ENCODE assay signal across 10 mouse cellular contexts in the genomic region with DNA sequence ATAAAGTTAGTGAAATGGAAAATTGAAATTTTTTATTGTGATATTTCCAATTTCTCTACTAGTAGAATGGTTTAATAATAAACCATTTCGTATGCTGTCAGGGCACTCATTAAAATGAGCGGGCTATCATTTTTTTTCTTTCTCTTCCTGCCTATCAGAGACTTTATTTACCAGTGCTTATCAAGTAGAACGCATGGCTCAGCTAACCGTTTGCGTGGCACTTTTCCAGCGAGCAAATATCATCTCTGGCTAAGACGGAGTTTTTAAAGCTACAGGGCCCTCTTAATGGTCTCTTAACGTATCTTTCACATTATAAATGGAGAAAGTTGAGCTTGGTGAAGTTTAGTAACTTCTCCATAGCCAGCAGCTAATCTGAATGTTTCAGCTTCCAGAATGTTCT. TPM values are rescaled to one million over a fixed set of nuclear protein-coding genes. Genes with fewer than 3 reads are reported as not detected.
DNase-seq lines count a peak whose midpoint lies in the region; ATAC-seq and TF ChIP-seq lines count a peak whose summit lies in the region.
"Had no signal": no experiment of that assay in that cellular context is flagged by ENCODE, and none has a peak within 500 bp of the region (broad histone marks: within the 10 kb centered on the region; RNA-seq: fewer than 3 reads in every experiment).

No protein-coding gene starts in this region.

- peaks cover 9% of the 10 kb centered on the region; the same call in 1 of the 2 replicates for H3K4me1 ChIP-seq in intestine, embryonic 14.5 days (replicated peaks; ENCODE audit: control insufficient read depth, insufficient read depth, low read length)
- H3K4me1 ChIP-seq in intestine, postnatal 0 days (replicated peaks; ENCODE audit: control insufficient read depth, insufficient read depth, low read length), result no peaks in the 10 kb centered on the region
- no peaks in the 10 kb centered on the region for H3K4me1 ChIP-seq in embryonic fibroblast, embryonic 13.5 days (ENCODE audit: control insufficient read depth, insufficient read depth, low read length)
- H3K4me1 ChIP-seq in heart, embryonic 16.5 days (ENCODE audit: control insufficient read depth, insufficient read depth, low read length), result peaks cover 9% of the 10 kb centered on the region
- H3K4me1 ChIP-seq in lung, embryonic 16.5 days (replicated peaks; ENCODE audit: control insufficient read depth, insufficient read depth, low read length), result peaks cover 16% of the 10 kb centered on the region; the same call in 1 of the 2 replicates

- no peak for DNase-seq in intestine, embryonic 14.5 days (ENCODE audit: low spot score)
- no peak for DNase-seq in right cerebral cortex, postnatal 4 days
- no peak for DNase-seq in spleen, adult 12 weeks (ENCODE audit: low spot score)
- DNase-seq in right cerebral cortex, postnatal 10 days (ENCODE audit: low spot score in 2 of 2), result no peak
- DNase-seq: layer of hippocampus, postnatal 36 days had no signal

- H3K4me3 ChIP-seq in intestine, embryonic 14.5 days (ENCODE audit: low read depth, low read length), result no peak overlapping the region
- no peak overlapping the region for H3K4me3 ChIP-seq in intestine, postnatal 0 days (ENCODE audit: low read depth, low read length)
- H3K4me3 ChIP-seq in embryonic fibroblast, embryonic 13.5 days (ENCODE audit: insufficient read depth, low read length), result no peak overlapping the region
- H3K4me3 ChIP-seq in heart, embryonic 16.5 days (ENCODE audit: low read length), result peak overlapping the region; percentile 24; the same call in 1 of the 2 replicates
- no peak overlapping the region for H3K4me3 ChIP-seq in lung, embryonic 16.5 days (ENCODE audit: low read length)
- H3K4me3 ChIP-seq: megakaryocyte, embryonic 14.5 days had no signal

- peaks cover 3% of the 10 kb centered on the region; the same call in 1 of the 2 replicates for H3K9me3 ChIP-seq in intestine, embryonic 14.5 days (ENCODE audit: control insufficient read depth, low read length)
- H3K9me3 ChIP-seq in intestine, postnatal 0 days (ENCODE audit: control insufficient read depth), result no peaks in the 10 kb centered on the region
- 0 out of 2 replicates have a peak, but pooled peaks cover 3% of the 10 kb centered on the region for H3K9me3 ChIP-seq in heart, embryonic 16.5 days (replicated peaks; ENCODE audit: control insufficient read depth, low read length)
- no peaks in the 10 kb centered on the region for H3K9me3 ChIP-seq in lung, embryonic 16.5 days (ENCODE audit: control insufficient read depth, low read length)

- H3K9ac ChIP-seq in intestine, embryonic 14.5 days (ENCODE audit: low read length), result no peak overlapping the region
- H3K9ac ChIP-seq in intestine, postnatal 0 days (ENCODE audit: low read depth, low read length), result no peak overlapping the region
- H3K9ac ChIP-seq in heart, embryonic 16.5 days (ENCODE audit: low read length), result no peak overlapping the region
- H3K9ac ChIP-seq in lung, embryonic 16.5 days (ENCODE audit: low read length), result no peak overlapping the region

- H3K36me3 ChIP-seq in intestine, embryonic 14.5 days (ENCODE audit: control insufficient read depth, insufficient read depth, low read length), result no peaks in the 10 kb centered on the region
- H3K36me3 ChIP-seq in intestine, postnatal 0 days (ENCODE audit: control insufficient read depth, insufficient read depth), result no peaks in the 10 kb centered on the region
- H3K36me3 ChIP-seq in heart, embryonic 16.5 days (ENCODE audit: control insufficient read depth, insufficient read depth), result no peaks in the 10 kb centered on the region
- no peaks in the 10 kb centered on the region for H3K36me3 ChIP-seq in lung, embryonic 16.5 days (ENCODE audit: control insufficient read depth, insufficient read depth, low read length)

- 25% methylated on average over 8 of the region's 8 CpGs for WGBS in intestine, embryonic 14.5 days
- WGBS in intestine, postnatal 0 days, result 13% methylated on average over 8 of the region's 8 CpGs
- WGBS in heart, embryonic 16.5 days, result 17% methylated on average over 8 of the region's 8 CpGs
- 9% methylated on average over 8 of the region's 8 CpGs for WGBS in lung, embryonic 16.5 days

- TF ChIP-seq POLR2A in embryonic fibroblast, embryonic 13.5 days (IDR thresholded peaks at IDR 0.05; ENCODE audit: low read depth, low read length), result no peak

- no peak overlapping the region for H3K27ac ChIP-seq in intestine, embryonic 14.5 days (ENCODE audit: low read depth)
- no peak overlapping the region for H3K27ac ChIP-seq in intestine, postnatal 0 days (ENCODE audit: low read depth, low read length)
- peak overlapping the region; percentile 53; the same call in 1 of the 2 replicates for H3K27ac ChIP-seq in embryonic fibroblast, embryonic 13.5 days (ENCODE audit: insufficient read depth, low read length)
- no peak overlapping the region for H3K27ac ChIP-seq in heart, embryonic 16.5 days (ENCODE audit: low read length)
- peak overlapping the region; percentile 25; the same call in 1 of the 2 replicates for H3K27ac ChIP-seq in lung, embryonic 16.5 days (ENCODE audit: low read length)

- peak overlapping the region; percentile 13; the same call in 1 of the 2 replicates for H3K4me2 ChIP-seq in intestine, embryonic 14.5 days (ENCODE audit: low read length)
- H3K4me2 ChIP-seq in intestine, postnatal 0 days (replicated peaks; ENCODE audit: low read depth), result no peak overlapping the region
- H3K4me2 ChIP-seq in heart, embryonic 16.5 days (ENCODE audit: low read depth, low read length), result peak overlapping the region; percentile 46; the same call in 1 of the 2 replicates
- H3K4me2 ChIP-seq in lung, embryonic 16.5 days (ENCODE audit: low read depth, low read length), result peak overlapping the region; percentile 45

- no peak for ATAC-seq in intestine, embryonic 14.5 days (replicated peaks; ENCODE audit: low FRiP score, low TSS enrichment, low read depth)
- ATAC-seq in intestine, postnatal 0 days, result no peak
- ATAC-seq in heart, embryonic 16.5 days (replicated peaks; ENCODE audit: extremely low read depth, insufficient read depth, low FRiP score), result no peak
- ATAC-seq in lung, embryonic 16.5 days (ENCODE audit: low read depth), result peak; percentile 63; the same call in 1 of the 2 replicates

- no peak for TF ChIP-seq CTCF in intestine, postnatal 0 days (IDR thresholded peaks at IDR 0.05; ENCODE audit: low read depth)
- TF ChIP-seq CTCF in embryonic fibroblast, embryonic 13.5 days (IDR thresholded peaks at IDR 0.05; ENCODE audit: borderline replicate concordance, insufficient read depth, low read length), result no peak

- H3K27me3 ChIP-seq in intestine, embryonic 14.5 days (replicated peaks; ENCODE audit: control insufficient read depth, insufficient read depth, low read length), result no peaks in the 10 kb centered on the region
- H3K27me3 ChIP-seq in intestine, postnatal 0 days (replicated peaks; ENCODE audit: control insufficient read depth, insufficient read depth, low read length), result no peaks in the 10 kb centered on the region
- H3K27me3 ChIP-seq in heart, embryonic 16.5 days (ENCODE audit: control insufficient read depth, insufficient read depth, low read length), result no peaks in the 10 kb centered on the region
- no peaks in the 10 kb centered on the region for H3K27me3 ChIP-seq in lung, embryonic 16.5 days (ENCODE audit: control insufficient read depth, insufficient read depth, low read depth, low read length)
- H3K27me3 ChIP-seq: megakaryocyte, embryonic 14.5 days had no signal

RNA-seq across cellular contexts. Expression of gene Rhobtb1, which starts 44.0 kb away (rescaled TPM):
- polyA plus RNA-seq in intestine, embryonic 14.5 days (2014; fragmentation: Nextera tagmentation; extraction: Ambion mirVana), result 26.1 and 31.4 TPM in 2 replicates
- 11.3 and 13.2 TPM in 2 replicates for polyA plus RNA-seq in intestine, postnatal 0 days (2015; fragmentation: Nextera tagmentation; extraction: Ambion mirVana)
- 5.7 and 8.9 TPM in 2 replicates for polyA plus RNA-seq in embryonic fibroblast, embryonic 13.5 days (2011; ENCODE audit: insufficient read length, low read depth, missing spikeins)
- 29.4 and 32.6 TPM in 2 replicates for polyA plus RNA-seq in heart, embryonic 16.5 days (2015; fragmentation: Nextera tagmentation; extraction: Ambion mirVana)
- polyA plus RNA-seq in lung, embryonic 16.5 days (2015; fragmentation: Nextera tagmentation; extraction: Ambion mirVana), result 12.9 and 15.2 TPM in 2 replicates

Comparison
In these comparisons a context has a peak if more than half of its experiments do, and no peak if none do; other contexts are left out.
1. H3K27ac ChIP-seq: peak in embryonic fibroblast, embryonic 13.5 days (single experiment) and lung, embryonic 16.5 days (single experiment); none in intestine, embryonic 14.5 days (single experiment), intestine, postnatal 0 days (single experiment) and heart, embryonic 16.5 days (single experiment).